Comparison of ENCODE assay signal across 8 mouse cellular contexts in the genomic region with DNA sequence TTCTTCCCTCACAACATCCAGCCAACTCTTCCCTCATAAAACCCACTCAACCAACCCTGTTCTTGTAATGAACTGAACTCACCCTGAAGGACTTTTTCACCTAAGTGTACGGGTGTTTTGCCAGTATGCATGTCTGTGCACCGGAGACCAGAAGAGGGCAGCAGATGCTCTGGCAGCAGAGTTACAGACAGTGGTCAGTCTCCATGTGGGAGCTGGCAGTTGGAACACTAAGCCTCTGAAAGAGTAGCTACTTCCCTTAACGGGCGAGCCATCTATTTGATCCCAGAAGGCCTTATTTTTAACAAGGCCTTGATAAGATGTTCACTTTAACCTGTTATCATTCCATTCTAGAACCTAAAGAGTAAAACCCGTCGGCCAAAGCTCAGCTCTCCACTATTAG. TPM values are rescaled to one million over a fixed set of nuclear protein-coding genes. Genes with fewer than 3 reads are reported as not detected.
A peak's percentile ranks its signal among the peaks of the same experiment; 100 is the strongest.
DNase-seq lines count a peak whose midpoint lies in the region; ATAC-seq and TF ChIP-seq lines count a peak whose summit lies in the region.

No protein-coding gene starts in this region.

- no peak overlapping the region for H3K9ac ChIP-seq in kidney, embryonic 16.5 days (replicated peaks; ENCODE audit: low read length)
- H3K9ac ChIP-seq in stomach, postnatal 0 days (ENCODE audit: low read length): no peak overlapping the region

- no peaks in the 10 kb centered on the region for H3K27me3 ChIP-seq in kidney, embryonic 16.5 days (ENCODE audit: insufficient read depth, low read length)
- no peaks in the 10 kb centered on the region for H3K27me3 ChIP-seq in stomach, postnatal 0 days (ENCODE audit: control insufficient read depth, insufficient read depth, low read length)

- H3K36me3 ChIP-seq in kidney, embryonic 16.5 days (ENCODE audit: insufficient read depth, low read length): peaks cover 59% of the 10 kb centered on the region
- H3K36me3 ChIP-seq in stomach, postnatal 0 days (ENCODE audit: control insufficient read depth, insufficient read depth, low read length): peaks cover 30% of the 10 kb centered on the region

- TF ChIP-seq CTCF in stomach, postnatal 0 days (IDR thresholded peaks at IDR 0.05; ENCODE audit: low read depth): peak; percentile 76

- H3K4me2 ChIP-seq in kidney, embryonic 16.5 days (replicated peaks; ENCODE audit: low read depth, low read length): no peak overlapping the region
- H3K4me2 ChIP-seq in stomach, postnatal 0 days (replicated peaks; ENCODE audit: low read depth): no peak overlapping the region

- TF ChIP-seq EP300 in stomach, postnatal 0 days (optimal IDR thresholded peaks at IDR 0.05): no peak

- no peak overlapping the region for H3K27ac ChIP-seq in kidney, embryonic 16.5 days (ENCODE audit: low read length)
- no peak overlapping the region for H3K27ac ChIP-seq in stomach, postnatal 0 days (replicated peaks)

- H3K9me3 ChIP-seq in kidney, embryonic 16.5 days (ENCODE audit: low read length): no peaks in the 10 kb centered on the region
- H3K9me3 ChIP-seq in stomach, postnatal 0 days (ENCODE audit: control insufficient read depth, low read length): no peaks in the 10 kb centered on the region

- ATAC-seq in kidney, embryonic 16.5 days (ENCODE audit: low FRiP score, low TSS enrichment): peak; percentile 74; the same call in 1 of the 2 replicates
- ATAC-seq in stomach, postnatal 0 days (ENCODE audit: low FRiP score, low TSS enrichment): peak; percentile 47; the same call in 1 of the 2 replicates

- H3K4me1 ChIP-seq in kidney, embryonic 16.5 days (ENCODE audit: insufficient read depth, low read length): peaks cover 6% of the 10 kb centered on the region
- no peaks in the 10 kb centered on the region for H3K4me1 ChIP-seq in stomach, postnatal 0 days (replicated peaks; ENCODE audit: control insufficient read depth, insufficient read depth)

- WGBS in kidney, embryonic 16.5 days: 61% methylated on average over 6 of the region's 6 CpGs
- 65% methylated on average over 6 of the region's 6 CpGs for WGBS in stomach, postnatal 0 days

- DNase-seq in adrenal gland, adult 18-20 months (ENCODE audit: low spot score in 2 of 2): peak; percentile 31
- DNase-seq in adrenal gland, postnatal 4 days (ENCODE audit: low spot score in 2 of 2): no peak
- peak; percentile 77 for DNase-seq in 416B (ENCODE audit: low read depth)
- DNase-seq in cerebellum, adult 18-20 months: peak; percentile 50 to 68
- DNase-seq in gastrocnemius, postnatal 10 days: peak; percentile 32
- peak; percentile 39 for DNase-seq in lung, postnatal 25 days (ENCODE audit: low spot score)
- DNase-seq in stomach, postnatal 0 days (ENCODE audit: low spot score): peak; percentile 59

- H3K4me3 ChIP-seq in kidney, embryonic 16.5 days (ENCODE audit: low read length): no peak overlapping the region
- H3K4me3 ChIP-seq in stomach, postnatal 0 days (ENCODE audit: low read depth, low read length): no peak overlapping the region

RNA-seq across cellular contexts. Expression of gene Msh4, which starts 1.4 kb away (rescaled TPM):
- not detected for total RNA-seq in adrenal gland, adult 18-20 months (2021)
- under 1 TPM; 0.45 to 0.59 TPM for total RNA-seq in adrenal gland, postnatal 4 days (2021)
- under 1 TPM; 0.16 to 0.25 TPM for total RNA-seq in gastrocnemius, postnatal 10 days (2021)
- polyA plus RNA-seq in kidney, embryonic 16.5 days (2015; fragmentation: Nextera tagmentation; extraction: Ambion mirVana): 0.07 and 0.09 TPM in 2 replicates
- 0.04 and 0.10 TPM in 2 replicates for polyA plus RNA-seq in stomach, postnatal 0 days (2015; fragmentation: Nextera tagmentation; extraction: Ambion mirVana)

RNA-seq across cellular contexts. Expression of gene Rabggtb, which starts 8.2 kb away (rescaled TPM):
- 100 to 1,000 TPM in 1 of 2 experiments, 10 to 100 TPM in 1; 96.0 to 103 TPM for total RNA-seq in adrenal gland, adult 18-20 months (2021)
- total RNA-seq in adrenal gland, postnatal 4 days (2021): 10 to 100 TPM; 82.4 to 85.2 TPM
- total RNA-seq in gastrocnemius, postnatal 10 days (2021): 10 to 100 TPM; 67.0 to 72.3 TPM
- polyA plus RNA-seq in kidney, embryonic 16.5 days (2015; fragmentation: Nextera tagmentation; extraction: Ambion mirVana): 55.0 and 58.7 TPM in 2 replicates
- polyA plus RNA-seq in stomach, postnatal 0 days (2015; fragmentation: Nextera tagmentation; extraction: Ambion mirVana): 27.5 and 29.8 TPM in 2 replicates

RNA-seq across cellular contexts. Expression of gene Acadm, which starts 39.8 kb away (rescaled TPM):
- 100 to 1,000 TPM; 734 to 946 TPM for total RNA-seq in adrenal gland, adult 18-20 months (2021)
- total RNA-seq in adrenal gland, postnatal 4 days (2021): 100 to 1,000 TPM; 460 to 478 TPM
- total RNA-seq in gastrocnemius, postnatal 10 days (2021): 100 to 1,000 TPM; 248 to 275 TPM
- 150 and 164 TPM in 2 replicates for polyA plus RNA-seq in kidney, embryonic 16.5 days (2015; fragmentation: Nextera tagmentation; extraction: Ambion mirVana)
- polyA plus RNA-seq in stomach, postnatal 0 days (2015; fragmentation: Nextera tagmentation; extraction: Ambion mirVana): 85.5 and 88.0 TPM in 2 replicates

Comparison
In these comparisons a context has a peak if more than half of its experiments do, and no peak if none do; other contexts are left out.
1. DNase-seq: peak in adrenal gland, adult 18-20 months (2 of 2), 416B (single experiment), cerebellum, adult 18-20 months (2 of 2), gastrocnemius, postnatal 10 days (single experiment), lung, postnatal 25 days (single experiment) and stomach, postnatal 0 days (single experiment); none in adrenal gland, postnatal 4 days (0 of 2).